Mouse (Mus musculus) layer of hippocampus, adult 11-12 months (tissue): ENCODE measurements around the gene Tnfaip3.

Experiments
- DNase-seq: peaks from one replicate; pipeline ENCODE4 v3.0.0; 2022; ENCODE audit warnings: low spot score

Tnfaip3 gene

DNA sequence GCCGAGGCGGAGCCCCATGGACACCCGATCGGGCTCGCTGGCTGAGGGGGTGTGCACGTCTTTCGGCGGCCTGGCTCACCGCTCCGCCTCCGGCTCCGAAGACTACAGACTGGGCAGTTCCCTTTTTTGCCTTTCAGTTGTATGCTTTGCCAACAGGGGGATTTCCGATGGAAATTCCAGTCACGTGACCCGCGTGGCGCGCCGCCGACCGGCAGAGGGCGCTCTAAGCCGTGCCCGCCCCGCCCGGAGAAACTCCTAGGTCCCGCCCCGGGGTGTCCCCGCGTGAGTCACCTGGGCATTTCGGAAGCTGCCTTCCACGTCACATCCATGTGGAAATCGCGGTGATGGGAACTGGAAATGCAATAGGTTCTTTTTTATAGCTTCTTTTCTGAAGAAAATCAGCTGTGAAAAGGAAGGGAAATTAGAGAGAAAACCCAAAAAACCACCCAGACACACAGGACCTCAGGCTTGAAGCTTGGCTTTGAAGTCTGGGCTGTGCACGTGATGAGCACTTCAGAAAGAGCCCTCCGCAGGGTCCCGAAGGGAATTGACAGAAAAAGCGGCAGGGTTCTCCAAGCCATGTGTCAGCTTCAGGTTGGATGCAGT lies at the start of gene Tnfaip3:
Gene Tnfaip3, minus strand, starts transcription at position 401 of the 606 bp plus-strand sequence.
- DNase-seq: peak; percentile 94

DNA sequence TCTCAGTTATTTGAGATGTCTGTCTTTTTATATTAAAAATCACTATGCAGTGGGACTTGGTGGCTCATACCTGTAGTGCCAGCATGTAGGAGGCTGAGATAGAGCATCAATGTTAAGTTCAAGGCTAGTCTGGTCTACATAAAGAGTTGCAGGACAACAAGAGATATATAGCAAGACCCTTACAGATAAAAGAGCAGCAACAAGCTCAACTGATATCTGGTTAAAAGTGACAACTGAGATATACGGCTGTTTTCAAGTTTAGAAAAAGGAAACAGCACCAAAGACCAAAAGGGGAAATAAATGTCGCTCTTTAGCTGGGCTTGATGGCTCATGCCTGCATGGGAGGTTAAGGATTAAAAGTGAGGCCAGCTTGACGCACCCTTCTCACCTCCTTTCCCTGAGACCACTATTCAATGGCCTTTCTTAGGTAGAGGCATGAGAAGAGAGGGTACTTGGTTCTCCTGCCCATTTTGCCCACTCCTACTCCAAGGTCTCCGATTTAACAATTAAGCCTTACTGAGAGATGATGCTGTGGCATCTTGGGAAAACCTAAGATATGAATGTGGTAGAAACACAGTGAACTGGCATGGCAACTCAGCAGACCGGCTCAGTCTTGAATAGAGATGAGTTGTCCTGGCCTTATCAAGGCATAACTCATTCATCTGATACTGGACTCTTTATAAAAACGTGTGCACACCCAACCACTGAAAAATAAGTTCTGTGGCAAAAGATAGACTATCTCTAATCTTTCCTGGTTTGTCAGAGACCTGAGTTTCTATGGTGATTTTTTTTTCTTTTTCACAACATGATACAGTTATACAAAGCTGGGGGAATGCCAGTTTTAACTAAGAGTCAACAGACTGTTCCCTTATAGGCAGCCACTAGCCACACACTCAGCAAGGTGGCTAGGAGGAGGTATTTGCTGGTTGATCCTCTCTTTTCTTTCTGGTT lies 49.5 kb upstream of the Tnfaip3 start:
- DNase-seq: no peak

DNA sequence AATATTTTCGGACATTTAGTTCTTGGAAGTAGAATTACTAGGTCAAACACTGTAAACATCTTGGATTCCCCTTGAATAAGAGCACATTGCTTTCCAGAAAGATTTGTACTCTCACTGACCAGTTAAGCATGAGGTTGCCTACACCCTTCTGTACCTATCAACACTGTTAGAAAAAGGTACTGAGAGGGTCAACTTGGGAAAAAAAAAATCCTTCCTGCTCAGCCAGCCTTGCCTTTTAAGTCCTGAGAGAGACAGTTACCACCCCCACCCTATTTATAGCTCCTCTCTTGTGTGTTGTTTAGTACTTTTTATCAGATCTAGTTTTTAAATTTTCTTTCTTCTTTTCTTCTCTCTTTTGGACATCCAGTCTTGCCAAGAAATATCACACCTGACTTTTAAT lies 48.2 kb upstream of the Tnfaip3 start:
- no peak for DNase-seq

DNA sequence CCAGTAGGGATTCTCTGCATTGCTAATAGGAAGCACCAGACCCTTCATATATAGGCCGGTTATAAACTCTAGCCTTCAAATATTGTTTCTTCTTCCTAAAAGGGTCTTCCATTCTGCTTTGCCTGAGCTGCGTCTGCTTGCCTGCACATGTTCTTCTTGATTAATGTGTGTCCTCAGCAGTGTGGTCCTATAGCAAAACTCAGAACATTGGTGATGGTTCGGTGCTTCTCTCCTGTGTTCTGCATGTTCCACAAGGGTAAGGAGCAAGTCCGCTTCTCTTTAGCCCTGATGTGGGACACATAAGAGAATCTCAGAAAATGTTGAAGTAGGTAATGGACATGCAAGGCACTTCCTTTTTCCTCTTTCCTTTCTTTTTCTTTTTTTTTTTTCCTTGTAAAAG lies 47.8 kb upstream of the Tnfaip3 start:
- DNase-seq: no peak

DNA sequence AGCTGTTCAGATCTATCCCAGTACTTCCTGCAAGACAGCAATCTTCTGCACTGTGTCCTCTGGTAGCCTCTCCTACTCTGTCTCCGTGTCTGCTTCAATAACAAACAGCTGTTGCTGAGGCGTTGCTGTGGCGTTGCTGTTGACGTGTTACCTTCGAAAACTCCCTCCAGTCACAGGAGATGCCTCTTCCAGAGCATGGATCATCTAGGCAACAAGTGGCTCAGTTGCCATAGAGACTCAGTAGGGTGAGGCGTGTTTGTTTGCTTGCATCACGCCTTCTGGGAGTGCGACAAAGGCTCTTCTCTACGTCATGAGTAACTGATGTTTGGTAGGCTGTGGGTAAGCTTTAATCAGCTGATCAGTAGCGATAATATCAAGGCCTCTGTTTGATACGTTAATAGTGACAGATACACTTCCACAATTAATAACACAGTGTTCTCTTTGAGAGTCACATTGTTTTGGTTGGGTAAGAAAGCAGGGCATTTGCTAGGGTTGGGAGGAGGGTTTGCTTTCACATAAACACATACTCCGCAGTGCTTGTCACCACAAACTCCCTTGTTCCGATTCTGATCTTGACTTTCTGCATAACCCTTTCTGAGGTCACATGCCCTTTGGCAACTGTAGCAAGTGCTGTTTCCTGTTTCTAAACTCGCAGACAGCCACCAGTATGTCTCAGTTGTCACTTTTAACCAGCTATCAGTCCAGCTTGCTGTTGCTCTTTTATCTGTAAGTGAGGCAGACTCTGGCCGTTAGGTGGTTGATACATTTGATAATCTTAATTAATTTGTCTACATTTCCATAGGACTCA lies 46.8 kb upstream of the Tnfaip3 start:
- peak; percentile 35 for DNase-seq

DNA sequence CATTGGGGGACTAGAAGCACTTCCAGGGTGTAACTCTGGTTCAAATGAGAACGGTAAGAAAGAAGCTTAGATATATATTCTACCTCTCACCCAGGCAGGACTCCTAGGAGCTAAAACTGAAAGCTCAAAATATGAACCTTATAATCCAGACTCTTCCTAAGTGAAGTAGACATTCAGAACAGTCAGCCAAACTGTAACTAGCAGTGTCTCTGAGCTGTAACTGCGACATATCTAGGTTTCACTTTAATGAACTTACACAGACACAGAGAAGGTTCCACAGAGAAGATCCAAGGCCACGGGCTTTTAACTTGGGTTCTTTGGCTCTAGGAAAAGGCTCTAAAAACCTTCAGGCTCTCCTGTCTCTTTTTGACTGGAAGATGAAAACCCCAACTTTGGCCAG lies 45.7 kb upstream of the Tnfaip3 start:
- no peak for DNase-seq

DNA sequence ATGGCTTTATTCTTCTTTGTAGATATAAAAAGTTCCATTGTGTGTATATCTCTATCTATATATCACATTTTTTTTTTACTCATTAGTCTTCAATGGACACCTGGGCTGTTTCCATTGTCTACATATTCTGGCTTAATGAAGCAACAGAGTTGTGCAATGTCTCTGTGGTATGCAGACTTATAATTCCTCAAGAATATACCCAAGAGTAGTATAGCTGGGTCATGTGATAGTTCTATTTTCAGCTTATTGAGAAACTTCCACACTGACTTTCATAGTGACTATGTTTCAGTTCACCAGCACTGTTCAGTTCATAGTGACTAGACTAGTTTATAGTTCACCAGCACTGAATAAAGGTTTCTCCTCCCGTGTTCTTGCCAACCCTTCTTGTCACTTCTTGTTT lies 38.1 kb upstream of the Tnfaip3 start:
- DNase-seq: no peak

DNA sequence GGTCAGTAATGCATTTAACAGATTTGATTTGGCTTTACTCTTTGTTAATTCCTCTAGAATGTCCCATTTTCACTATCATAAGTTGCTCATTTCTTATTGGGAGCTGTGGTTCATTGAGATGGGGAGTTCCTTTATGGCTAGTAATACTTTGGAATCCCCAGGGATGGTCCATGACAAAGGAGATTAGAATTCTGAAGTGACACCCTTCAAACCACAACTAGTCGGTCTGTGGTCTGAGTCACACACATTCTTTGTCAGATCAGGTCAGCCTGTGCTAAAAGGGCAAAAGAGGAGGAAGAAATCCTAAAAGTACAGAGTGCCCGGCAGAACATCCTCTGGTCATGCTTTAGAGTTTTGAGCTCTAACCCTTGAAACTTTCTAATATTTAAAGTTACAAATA lies 30.5 kb upstream of the Tnfaip3 start:
- no peak for DNase-seq

DNA sequence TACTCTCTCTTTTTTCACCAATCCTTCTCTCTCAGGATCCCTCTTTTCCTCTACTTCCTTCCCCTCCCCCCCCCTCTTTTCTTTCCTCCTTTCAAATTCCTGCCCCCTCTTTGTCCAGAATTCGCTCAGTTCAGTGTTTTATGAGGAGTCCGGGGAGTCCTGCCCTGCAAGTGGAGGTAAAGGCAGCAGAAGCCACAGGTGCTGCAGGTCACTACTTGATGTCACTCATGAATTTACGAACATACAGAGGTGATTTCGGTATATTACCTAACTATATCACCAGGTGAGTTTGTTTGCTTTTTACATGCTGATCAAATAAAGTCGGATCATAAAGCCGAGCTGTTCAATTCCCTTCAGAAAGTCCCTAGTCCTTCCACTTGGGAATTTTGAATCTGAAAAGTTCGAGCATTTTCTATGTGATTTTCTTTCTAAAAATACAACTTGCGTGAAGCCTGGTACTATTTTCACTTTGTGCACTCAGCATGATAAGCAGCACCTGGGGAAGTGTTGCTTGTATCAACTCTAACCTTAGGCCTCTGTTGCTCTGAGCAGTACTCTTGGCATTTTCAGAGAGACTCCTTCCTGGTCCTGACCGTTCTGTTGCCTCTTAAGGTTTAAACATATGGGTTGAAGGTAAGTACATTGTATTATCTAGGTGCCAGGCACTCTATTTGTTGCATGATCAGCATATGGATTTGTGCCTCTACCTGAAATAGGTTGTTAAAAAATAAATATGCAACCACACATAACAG lies 29.5 kb upstream of the Tnfaip3 start:
- no peak for DNase-seq

DNA sequence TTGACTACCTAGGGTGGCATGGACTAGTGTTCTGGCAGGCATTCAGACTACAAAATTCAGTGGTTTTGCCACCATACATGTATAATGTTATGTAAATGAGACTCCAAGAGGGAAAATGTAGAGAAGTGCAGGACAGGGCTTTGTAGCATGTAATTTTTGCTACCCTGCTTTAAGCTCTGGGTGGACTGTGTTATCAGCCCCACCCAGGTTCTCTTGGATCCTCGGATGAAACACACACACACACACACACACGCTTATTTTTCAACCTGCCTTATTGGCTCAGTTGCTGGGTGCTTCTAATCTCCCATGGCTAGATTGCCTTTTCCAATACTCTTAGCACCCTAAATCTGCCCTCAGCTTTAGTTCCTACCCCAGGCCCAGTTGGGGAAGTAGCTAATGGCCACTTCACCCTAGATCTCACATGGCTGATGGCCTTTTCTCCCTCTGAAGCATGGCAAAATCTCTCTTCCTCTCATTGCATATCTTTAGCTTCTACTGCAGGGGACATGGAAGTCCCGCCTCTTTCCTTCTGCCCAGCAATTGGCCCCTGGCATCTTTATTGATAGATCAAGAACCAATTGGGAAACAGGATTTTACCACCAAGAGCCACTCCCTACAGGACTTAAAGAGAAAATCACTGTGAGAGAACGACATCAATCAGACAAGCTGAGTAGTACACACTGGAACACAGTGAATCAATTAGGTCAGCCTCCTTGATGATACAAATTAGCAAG lies 28.2 kb upstream of the Tnfaip3 start:
- peak; percentile 44 for DNase-seq

DNA sequence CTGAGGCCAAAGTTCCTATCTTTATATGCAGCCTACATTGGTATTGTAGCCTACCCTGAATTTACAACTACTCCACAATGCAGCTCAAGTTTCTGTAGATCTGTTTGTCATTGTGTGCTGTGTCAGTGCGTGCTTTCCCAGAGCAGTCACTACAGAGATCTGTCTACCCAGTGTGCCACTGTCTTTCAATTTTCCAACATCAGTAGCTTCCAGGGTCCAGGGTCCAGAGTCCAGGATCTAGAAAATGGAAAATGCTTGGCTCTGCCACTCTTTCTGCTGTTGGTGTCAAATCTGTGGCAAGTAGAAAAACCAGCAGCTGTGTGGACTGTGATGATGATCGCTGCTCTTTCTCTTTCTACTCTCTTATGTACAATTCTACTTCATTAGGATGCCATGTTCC lies 24.7 kb upstream of the Tnfaip3 start:
- no peak for DNase-seq

DNA sequence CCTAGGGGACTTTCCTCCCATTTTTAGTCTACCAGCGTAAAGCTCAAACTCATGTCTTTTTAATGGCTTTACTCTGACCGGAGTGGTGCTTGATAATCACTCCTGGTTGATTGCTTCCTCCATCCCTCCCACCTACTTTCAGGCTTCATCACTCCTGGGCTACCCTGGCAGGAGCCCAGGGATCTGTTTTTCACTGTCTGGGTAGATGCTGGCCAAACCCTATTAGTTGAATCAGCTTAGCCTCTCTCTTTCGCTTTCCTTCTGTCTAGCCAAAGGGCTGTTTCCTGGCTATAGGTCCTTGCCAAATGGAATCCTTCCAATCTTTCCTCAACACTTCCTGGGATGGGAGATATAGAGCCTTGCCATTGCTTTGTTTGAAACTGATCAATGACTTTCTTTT lies 19.3 kb upstream of the Tnfaip3 start:
- no peak for DNase-seq

DNA sequence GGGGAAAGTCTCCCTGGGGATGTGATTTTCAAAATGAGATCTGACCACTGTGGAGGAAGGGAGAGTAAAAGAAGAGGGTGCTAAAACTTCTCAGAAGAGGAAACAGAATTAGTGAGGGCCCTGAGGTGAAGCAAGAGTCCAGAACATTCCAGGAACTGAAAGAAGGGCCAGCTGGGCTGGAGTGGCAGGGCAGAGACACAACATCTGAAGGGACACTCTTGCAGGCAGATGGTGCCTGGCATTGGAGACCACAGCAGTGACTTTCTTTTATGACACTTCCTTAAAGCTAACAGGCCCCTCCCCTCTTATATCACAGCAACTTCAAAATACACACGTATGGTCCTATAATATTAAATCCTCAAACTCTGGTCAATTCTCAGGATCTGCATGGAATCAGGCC lies 18.2 kb upstream of the Tnfaip3 start:
- DNase-seq: peak; percentile 43

DNA sequence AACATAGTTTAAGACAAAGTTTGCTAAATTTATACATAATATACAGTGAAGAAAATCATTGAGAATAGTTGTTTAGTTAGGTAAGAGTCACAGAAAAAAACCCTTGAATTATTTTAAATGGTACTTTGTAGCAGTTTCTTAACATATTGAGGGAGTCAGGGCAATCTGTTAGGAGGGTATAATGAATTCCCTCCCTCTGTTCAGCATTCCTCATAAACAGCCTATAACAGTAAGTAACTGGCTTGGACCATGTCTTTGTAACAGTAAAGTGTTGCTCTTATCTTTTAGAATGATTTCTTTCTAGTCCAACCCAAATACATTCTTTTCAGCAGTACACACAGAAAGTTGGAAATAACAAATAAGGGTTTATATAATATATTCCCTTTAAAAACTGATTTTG lies 16.4 kb upstream of the Tnfaip3 start:
- no peak for DNase-seq

DNA sequence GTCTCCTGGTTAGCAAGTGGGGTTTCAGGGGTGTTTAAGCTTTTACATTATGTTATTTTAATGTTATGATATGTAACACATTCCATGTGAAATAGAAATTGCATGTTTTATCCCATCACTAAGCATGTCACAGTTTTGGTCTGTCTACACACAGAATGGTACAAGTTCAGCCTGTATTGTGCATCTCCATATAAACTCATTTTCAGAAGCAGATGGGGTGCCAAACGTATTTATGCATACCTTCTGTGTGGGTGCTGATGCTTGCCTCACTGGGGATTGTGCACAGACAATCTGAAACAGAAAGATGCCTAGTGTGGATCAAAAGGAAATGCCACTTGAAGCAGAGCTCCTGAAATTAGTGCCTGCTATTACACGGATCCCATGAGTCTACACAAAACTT lies 15.2 kb upstream of the Tnfaip3 start:
- no peak for DNase-seq

DNA sequence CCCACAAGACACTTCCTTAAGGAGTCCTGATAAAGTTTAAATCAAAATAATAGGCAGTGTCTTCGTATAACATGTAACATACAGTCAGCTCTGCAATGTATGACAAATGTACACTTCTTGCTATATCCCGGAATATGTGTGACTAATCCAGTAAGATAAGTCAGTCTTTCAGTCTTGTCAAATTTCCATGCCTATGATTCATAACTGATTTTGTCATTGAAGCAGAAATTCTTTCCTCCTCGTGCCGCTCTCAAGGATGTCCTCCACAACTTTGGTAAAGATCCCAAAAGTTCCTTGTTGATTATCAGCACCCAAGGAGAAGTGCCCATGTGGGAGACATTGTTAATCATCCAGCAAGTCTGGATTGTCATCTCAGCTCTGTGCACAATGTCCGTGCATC lies 11.3 kb upstream of the Tnfaip3 start:
- no peak for DNase-seq

DNA sequence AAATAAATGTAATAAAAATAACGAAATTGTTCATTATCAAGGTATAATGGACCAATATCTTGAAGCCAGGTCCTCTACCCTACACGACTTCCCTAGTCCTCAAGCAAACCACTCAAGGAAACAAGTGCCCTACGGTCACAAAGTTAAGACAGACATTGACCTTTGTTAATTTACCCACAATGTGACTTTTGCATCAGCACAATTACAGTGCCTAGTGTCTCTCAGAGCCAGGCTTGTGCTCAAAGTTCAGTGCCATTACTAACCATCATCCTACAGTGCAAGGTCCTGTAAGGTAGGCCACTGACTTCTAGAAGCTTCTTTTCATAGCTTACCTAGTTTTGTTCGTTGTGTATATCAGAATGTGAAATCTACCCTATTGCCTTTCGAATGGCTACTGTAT lies 8.9 kb upstream of the Tnfaip3 start:
- DNase-seq: no peak

DNA sequence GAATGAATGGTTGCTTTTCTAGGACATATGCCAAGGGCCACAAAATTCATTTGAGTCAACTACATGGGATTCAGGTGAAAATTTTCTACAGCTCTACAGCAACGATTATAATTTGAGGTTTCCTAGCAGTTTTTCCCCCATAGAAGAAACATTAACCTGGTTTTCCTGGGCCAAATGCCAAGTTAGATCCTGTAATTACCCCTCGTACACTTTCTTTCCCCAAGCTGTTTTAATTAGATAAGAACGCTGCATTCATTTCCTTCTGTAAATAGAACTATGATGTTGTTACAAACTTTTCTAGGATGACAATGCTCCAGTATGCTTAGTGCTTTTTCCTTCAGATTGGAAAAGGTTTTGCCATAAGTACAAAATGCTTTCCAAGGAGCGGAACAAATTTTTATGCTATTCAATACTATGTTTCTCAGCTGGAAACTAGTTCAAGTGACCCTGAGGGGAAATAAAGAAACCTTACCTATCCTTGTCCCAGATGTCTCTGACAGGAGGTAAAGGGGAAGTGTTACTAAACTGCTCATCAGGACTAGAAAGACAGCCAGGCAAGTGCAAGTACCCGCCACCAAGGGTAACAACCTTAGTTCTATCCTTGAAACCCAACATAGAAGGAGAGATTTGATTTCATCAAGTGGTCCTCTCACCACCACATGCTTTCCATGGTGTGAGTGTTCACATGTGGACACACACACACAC lies 8.3 kb upstream of the Tnfaip3 start:
- DNase-seq: no peak

DNA sequence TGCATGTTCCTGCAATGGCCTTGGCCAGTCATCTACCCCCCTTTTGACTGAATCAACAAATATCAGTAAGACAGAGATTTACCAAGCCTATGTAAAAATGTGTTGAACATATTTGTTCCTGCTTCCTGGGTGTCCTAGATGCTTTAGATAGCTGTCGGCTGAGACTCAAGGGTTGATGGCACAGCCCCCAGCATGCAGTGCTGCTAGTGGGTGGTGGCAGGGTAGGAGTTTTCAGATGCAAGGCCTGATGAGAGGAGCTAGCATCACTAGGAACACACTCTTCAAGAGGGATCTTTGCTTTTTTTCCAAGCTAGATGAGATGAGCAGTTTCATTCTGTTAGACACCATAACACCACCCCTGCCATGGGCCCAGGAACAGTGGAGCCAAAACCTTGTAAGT lies 6.8 kb upstream of the Tnfaip3 start:
- no peak for DNase-seq

DNA sequence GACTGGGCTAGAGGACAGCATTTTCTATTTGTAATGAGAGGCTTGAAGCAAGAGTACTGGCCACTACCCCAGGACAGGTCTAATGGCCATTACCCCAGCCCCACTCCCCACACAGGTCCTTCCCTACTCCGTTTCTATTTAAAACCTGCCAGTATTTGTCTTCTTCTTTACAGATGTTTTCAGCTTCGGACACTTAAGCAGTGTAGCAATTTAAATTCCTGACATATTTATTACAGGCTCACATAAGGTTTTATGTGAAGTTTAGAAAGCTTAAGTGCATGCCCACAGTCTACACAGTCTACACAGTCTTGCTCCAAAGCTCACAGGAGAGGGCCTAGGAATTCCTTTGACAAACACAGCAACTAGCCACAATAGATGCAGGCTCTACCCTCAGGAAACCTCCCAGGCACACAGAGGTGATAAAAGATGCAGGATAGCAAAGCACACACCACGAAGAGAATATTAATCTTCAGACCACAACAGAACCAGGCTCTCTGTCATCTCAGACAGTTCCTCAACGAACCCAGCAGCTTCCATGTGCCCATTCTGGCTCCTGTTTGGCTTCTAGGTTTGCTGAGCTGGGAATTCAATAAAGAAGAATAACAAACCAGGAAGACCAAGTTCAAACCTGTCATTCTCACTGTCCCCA lies 1.5 kb upstream of the Tnfaip3 start:
- DNase-seq: no peak
